Mouse (Mus musculus): ENCODE results near the gene Trim30a.
"Not testable (repeated sequence)": the region's sequence is repeated elsewhere in the genome, so short reads cannot be mapped to it uniquely, and the experiment has no call there.

Trim30a gene

GRCm38 (mm10) chr7:104465065-104465744 is at the start of gene Trim30a:
TSS of gene Trim30a (minus strand) at chr7:104465193.
- peak; percentile 11 to 25 for DNase-seq

- not testable (repeated sequence) for DNase-seq
These were observed 42.5 kb upstream of the Trim30a start, which contains the start of gene Trim30d for GRCm38 (mm10) chr7:104507421-104508065. TSS of gene Trim30d (minus strand) at chr7:104507849.

GRCm38 (mm10) chr7:104501589-104502371 is 36.8 kb upstream of the Trim30a start:
- peak in 1 of 2 experiments; percentile 22 for DNase-seq

- DNase-seq = not testable (repeated sequence)
These were observed 36.2 kb upstream of the Trim30a start for GRCm38 (mm10) chr7:104501186-104501585.

- DNase-seq = not testable (repeated sequence)
These were observed 34.5 kb upstream of the Trim30a start for GRCm38 (mm10) chr7:104499464-104499863.

GRCm38 (mm10) chr7:104445961-104446645 is 18.9 kb downstream of the Trim30a start:
- peak; percentile 24 to 37 for DNase-seq

GRCm38 (mm10) chr7:104404460-104404950 is 60.5 kb downstream of the Trim30a start:
- DNase-seq = no peak

- DNase-seq = peak in 1 of 2 experiments; percentile 4
These were observed 63.9 kb downstream of the Trim30a start for GRCm38 (mm10) chr7:104401140-104401539.

GRCm38 (mm10) chr7:104400698-104401097 is 64.3 kb downstream of the Trim30a start, which contains the start of gene Trim30c:
TSS of gene Trim30c (minus strand) at chr7:104400837.
- no peak for DNase-seq

- no peak for DNase-seq
These were observed 66.5 kb downstream of the Trim30a start for GRCm38 (mm10) chr7:104398492-104398891.

- DNase-seq = peak; percentile 11 to 15
These were observed 95.1 kb downstream of the Trim30a start, which contains the start of gene Trim30b for GRCm38 (mm10) chr7:104369736-104370414. TSS of gene Trim30b (minus strand) at chr7:104369884.

- DNase-seq = no peak
These were observed 98.7 kb downstream of the Trim30a start for GRCm38 (mm10) chr7:104366339-104366738.

Data from kidney, postnatal 36 days (tissue).